Mouse (Mus musculus) heart, postnatal 0 days (tissue): Measurements from ENCODE around the gene Taf5. TPM values are rescaled to one million over a fixed set of nuclear protein-coding genes. Genes with fewer than 3 reads are reported as not detected.

Experiments used
- ATAC-seq: fragments of 200-750 bp; cut with Nextera tagmentation; 2 replicates; pipeline ENCODE4 v1.8.0; 2017; ENCODE audit warnings: low read depth, moderate number of reproducible peaks, moderate library complexity; ENCODE audit not compliant: insufficient read depth
- DNase-seq: peaks from one replicate; pipeline ENCODE4 v3.0.0-alpha.2; 2016; ENCODE audit warnings: low spot score
- H3K27ac ChIP-seq: fragments of 300-500 bp; sonication (generic); 2 replicates; pipeline ENCODE4 v1.5.1; 2014; ENCODE audit warnings: low read depth, mild to moderate bottlenecking
- H3K27me3 ChIP-seq: fragments of 300-500 bp; sonication (generic); 2 replicates; pipeline ENCODE4 v1.6.1; 2014; ENCODE audit warnings: low read length, mixed read lengths; ENCODE audit not compliant: control insufficient read depth, insufficient read depth
- H3K36me3 ChIP-seq: fragments of 300-500 bp; sonication (generic); replicated peaks from 2 replicates; pipeline ENCODE4 v1.6.1; 2014; ENCODE audit warnings: low read length, mixed read lengths; ENCODE audit not compliant: control insufficient read depth, insufficient read depth
- H3K4me1 ChIP-seq: fragments of 300-500 bp; sonication (generic); 2 replicates; pipeline ENCODE4 v1.6.1; 2014; ENCODE audit warnings: antibody characterized with exemption; ENCODE audit not compliant: control insufficient read depth, insufficient read depth
- H3K4me2 ChIP-seq: fragments of 300-500 bp; sonication (generic); 2 replicates; pipeline ENCODE4 v1.6.1; 2014; ENCODE audit warnings: low read depth, mild to moderate bottlenecking, low read length, moderate library complexity
- H3K4me3 ChIP-seq: fragments of 300-500 bp; sonication (generic); 2 replicates; pipeline ENCODE4 v1.5.1; 2014; ENCODE audit warnings: low read depth, low read length
- H3K9ac ChIP-seq: fragments of 300-500 bp; sonication (generic); replicated peaks from 2 replicates; pipeline ENCODE4 v1.6.1; 2014; ENCODE audit warnings: low read depth, low read length, mixed read lengths
- H3K9me3 ChIP-seq: fragments of 300-500 bp; sonication (generic); replicated peaks from 2 replicates; pipeline ENCODE4 v1.6.1; 2016; ENCODE audit warnings: low read length; ENCODE audit not compliant: control insufficient read depth
- CTCF ChIP-seq: IDR thresholded peaks from 2 replicates; pipeline ENCODE4 v1.5.1; 2016; ENCODE audit warnings: antibody characterized with exemption, control low read depth, low read depth
- EP300 ChIP-seq: IDR thresholded peaks from 2 replicates; pipeline ENCODE4 v1.6.1; 2016; ENCODE audit warnings: antibody characterized with exemption, low read depth
- WGBS: fragments of 180-500 bp; shearing (Covaris S2); extraction: QIAGEN DNeasy Blood & Tissue Kit; methylation state at CpG from one replicate; pipeline ENCODE4 v1.1.7; 2014; 5-methylcytosine and 5-hydroxymethylcytosine counted together
- polyA plus RNA-seq: library from polyadenylated mRNA; unstranded; fragments of >200 nt; fragmentation: Nextera tagmentation; extraction: Ambion mirVana; gene quantifications from 2 replicates; pipeline ENCODE4 v1.2.1, GENCODE M21; 2015
- total RNA-seq: library from RNA; depleted of rRNA; stranded (reverse); fragments of >200 nt; gene quantifications from 2 replicates; pipeline ENCODE4 v1.2.3, GENCODE M21; 2014; ENCODE audit warnings: low replicate concordance

The Taf5 gene
- total and polyA plus RNA-seq, 2 experiments from 2014 or later: 1.5 to 7.0 TPM

DNA sequence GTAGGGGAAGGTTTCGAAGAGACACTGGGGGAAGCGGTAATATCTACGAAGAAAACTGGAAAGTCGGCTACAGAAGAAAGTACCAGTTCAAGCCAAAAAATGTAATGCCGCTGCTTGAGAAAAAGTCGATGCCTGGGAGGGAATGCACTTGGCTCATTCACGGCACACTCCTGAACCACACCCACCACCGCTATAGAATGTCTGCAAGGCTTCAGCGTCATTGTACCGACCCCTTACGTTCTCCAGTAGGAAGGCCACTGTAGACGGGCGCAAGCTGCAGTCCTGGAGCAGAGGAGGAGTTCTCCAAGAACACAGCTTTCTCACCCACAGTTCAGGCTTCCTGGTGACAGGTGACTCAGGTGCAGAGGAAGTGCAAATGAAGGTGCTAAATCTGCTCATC lies 44.0 kb upstream of the Taf5 start:
- ATAC-seq: no peak
- peaks cover 8% of the 10 kb centered on the region; the same call in 1 of the 2 replicates for H3K27me3 ChIP-seq
- no peak for DNase-seq
- H3K4me2 ChIP-seq: no peak overlapping the region
- no peaks in the 10 kb centered on the region for H3K9me3 ChIP-seq
- TF ChIP-seq EP300: no peak
- TF ChIP-seq CTCF: no peak
- no peak overlapping the region for H3K4me3 ChIP-seq
- WGBS: 72% methylated on average over 13 of the region's 13 CpGs
- no peaks in the 10 kb centered on the region for H3K36me3 ChIP-seq
- H3K9ac ChIP-seq: no peak overlapping the region
- no peaks in the 10 kb centered on the region for H3K4me1 ChIP-seq
- H3K27ac ChIP-seq: no peak overlapping the region

- DNase-seq (no peak), ATAC-seq (no peak; the same call in 1 of the 2 replicates)
- Histone ChIP-seq H3K9ac (no peak overlapping the region), H3K4me2 (no peak overlapping the region), H3K4me1 (no peaks in the 10 kb centered on the region), H3K4me3 (no peak overlapping the region), H3K9me3 (no peaks in the 10 kb centered on the region), H3K27ac (no peak overlapping the region), H3K27me3 (no peaks in the 10 kb centered on the region), H3K36me3 (no peaks in the 10 kb centered on the region)
- WGBS: 35% methylated on average over 10 of the region's 10 CpGs
- TF ChIP-seq CTCF: no peak
- no peak for TF ChIP-seq EP300
Observed at GRCm38 (mm10) chr19:47024954-47025353, 42.6 kb upstream of the Taf5 start.

DNA sequence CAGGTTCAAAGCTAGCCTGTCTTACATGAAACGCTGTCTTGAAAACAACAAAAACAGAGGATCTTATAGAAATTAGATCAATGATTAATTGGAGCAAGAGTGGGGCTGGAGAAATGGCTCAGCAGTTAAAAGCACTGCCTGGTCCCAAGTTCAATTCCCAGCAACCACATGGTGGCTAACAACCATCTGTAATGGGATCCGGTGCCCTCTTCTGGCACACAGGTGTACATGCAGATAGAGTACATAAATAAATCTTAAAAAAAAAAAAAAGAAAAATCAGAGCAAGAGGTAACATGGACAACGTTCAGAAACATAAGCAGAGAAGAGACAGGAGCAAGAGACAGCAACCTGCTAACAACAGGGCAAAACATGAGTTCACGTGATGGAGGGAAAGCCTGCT lies 41.0 kb upstream of the Taf5 start:
- no peak overlapping the region for H3K27ac ChIP-seq
- WGBS: 87% methylated on average over 4 of the region's 4 CpGs
- no peaks in the 10 kb centered on the region for H3K36me3 ChIP-seq
- ATAC-seq (no peak), DNase-seq (no peak)
- no peaks in the 10 kb centered on the region for H3K27me3 ChIP-seq
- no peak for TF ChIP-seq EP300
- TF ChIP-seq CTCF: no peak
- no peaks in the 10 kb centered on the region for H3K4me1 ChIP-seq
- no peak overlapping the region for H3K4me2 ChIP-seq
- H3K4me3 ChIP-seq: no peak overlapping the region
- no peaks in the 10 kb centered on the region for H3K9me3 ChIP-seq
- H3K9ac ChIP-seq: no peak overlapping the region

- 79% methylated on average over 9 of the region's 9 CpGs for WGBS
- DNase-seq: no peak
- Histone ChIP-seq H3K4me2 (no peak overlapping the region), H3K27ac (no peak overlapping the region), H3K4me3 (no peak overlapping the region), H3K27me3 (no peaks in the 10 kb centered on the region), H3K9ac (no peak overlapping the region), H3K4me1 (no peaks in the 10 kb centered on the region), H3K9me3 (no peaks in the 10 kb centered on the region), H3K36me3 (peaks cover 8% of the 10 kb centered on the region; the same call in 1 of the 2 replicates)
- TF ChIP-seq CTCF (no peak), EP300 (no peak)
- ATAC-seq: no peak
Observed at GRCm38 (mm10) chr19:47029796-47030195, 37.8 kb upstream of the Taf5 start.

- no peak for TF ChIP-seq EP300
- TF ChIP-seq CTCF: no peak
- WGBS: 91% methylated on average over 6 of the region's 6 CpGs
Observed at GRCm38 (mm10) chr19:47031770-47032169, 35.8 kb upstream of the Taf5 start.

DNA sequence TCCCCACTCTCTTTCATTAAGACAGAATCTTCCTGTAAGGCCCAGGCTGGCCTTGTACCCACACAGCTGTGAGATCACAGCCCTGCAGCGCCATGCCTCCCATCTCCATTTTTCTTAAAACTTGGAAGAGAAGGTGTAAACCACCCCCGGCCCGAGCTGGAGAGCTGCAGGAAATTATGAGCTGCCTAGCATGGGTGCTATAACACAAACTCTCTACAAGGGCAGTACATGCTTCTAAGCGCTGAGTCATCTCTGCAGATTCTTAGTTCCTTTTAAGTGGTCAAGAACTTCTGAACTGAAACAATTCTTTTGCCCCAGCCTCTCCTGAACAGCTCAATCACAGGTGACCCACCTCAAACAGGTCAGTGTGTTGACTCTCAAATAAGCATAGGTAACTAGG lies 32.6 kb upstream of the Taf5 start:
- WGBS: 84% methylated on average over 4 of the region's 4 CpGs
- ATAC-seq (no peak), DNase-seq (no peak)
- H3K27ac ChIP-seq: no peak overlapping the region
- no peaks in the 10 kb centered on the region for H3K27me3 ChIP-seq
- H3K9ac ChIP-seq: no peak overlapping the region
- H3K4me3 ChIP-seq: no peak overlapping the region
- no peaks in the 10 kb centered on the region for H3K9me3 ChIP-seq
- H3K4me1 ChIP-seq: no peaks in the 10 kb centered on the region
- TF ChIP-seq CTCF (no peak), EP300 (no peak)
- H3K36me3 ChIP-seq: peaks cover 19% of the 10 kb centered on the region
- no peak overlapping the region for H3K4me2 ChIP-seq

More at GRCm38 (mm10) chr19:47031770-47032169, 35.8 kb upstream of the Taf5 start:
- ATAC-seq (no peak), DNase-seq (no peak)
- Histone ChIP-seq H3K27ac (no peak overlapping the region), H3K9ac (no peak overlapping the region), H3K36me3 (peaks cover 8% of the 10 kb centered on the region), H3K27me3 (no peaks in the 10 kb centered on the region), H3K4me2 (no peak overlapping the region), H3K9me3 (no peaks in the 10 kb centered on the region), H3K4me3 (no peak overlapping the region), H3K4me1 (no peaks in the 10 kb centered on the region)
